In genomic region chr14:120309691-120310090, GRCm38 (mm10) we compare ENCODE assay signal across 23 mouse cellular contexts. TPM values are rescaled to one million over a fixed set of nuclear protein-coding genes. Genes with fewer than 3 reads are reported as not detected.
DNase-seq lines count a peak whose midpoint lies in the region; ATAC-seq and TF ChIP-seq lines count a peak whose summit lies in the region.
"Had no signal": no experiment of that assay in that cellular context is flagged by ENCODE, and none has a peak within 500 bp of the region (broad histone marks: within the 10 kb centered on the region; RNA-seq: fewer than 3 reads in every experiment).

No protein-coding gene starts in this region.

- H3K36me3 ChIP-seq in forebrain, postnatal 0 days (ENCODE audit: insufficient read depth), result no peaks in the 10 kb centered on the region
- no peaks in the 10 kb centered on the region for H3K36me3 ChIP-seq in forebrain, embryonic 15.5 days
- H3K36me3 ChIP-seq in intestine, embryonic 15.5 days, result no peaks in the 10 kb centered on the region
- H3K36me3 ChIP-seq in intestine, embryonic 16.5 days (ENCODE audit: control insufficient read depth, insufficient read depth, low read length), result no peaks in the 10 kb centered on the region
- H3K36me3 ChIP-seq in midbrain, embryonic 16.5 days (ENCODE audit: control insufficient read depth, insufficient read depth, low read length), result no peaks in the 10 kb centered on the region
- H3K36me3 ChIP-seq in midbrain, embryonic 11.5 days (ENCODE audit: control insufficient read depth, insufficient read depth, low read length), result no peaks in the 10 kb centered on the region
- H3K36me3 ChIP-seq: neural tube, embryonic 15.5 days had no signal

- 82% methylated on average over 6 of the region's 6 CpGs for WGBS in forebrain, postnatal 0 days
- 83% methylated on average over 6 of the region's 6 CpGs for WGBS in forebrain, embryonic 15.5 days
- 88% methylated on average over 6 of the region's 6 CpGs for WGBS in intestine, embryonic 15.5 days
- 92% methylated on average over 6 of the region's 6 CpGs for WGBS in intestine, embryonic 16.5 days
- WGBS in midbrain, embryonic 16.5 days, result 79% methylated on average over 6 of the region's 6 CpGs
- WGBS in midbrain, embryonic 11.5 days, result 89% methylated on average over 6 of the region's 6 CpGs

- H3K4me2 ChIP-seq in forebrain, postnatal 0 days (ENCODE audit: low read depth), result no peak overlapping the region
- H3K4me2 ChIP-seq in forebrain, embryonic 15.5 days (replicated peaks), result no peak overlapping the region
- no peak overlapping the region for H3K4me2 ChIP-seq in intestine, embryonic 15.5 days (replicated peaks)
- H3K4me2 ChIP-seq in intestine, embryonic 16.5 days (ENCODE audit: low read depth, low read length), result no peak overlapping the region
- no peak overlapping the region for H3K4me2 ChIP-seq in midbrain, embryonic 16.5 days (ENCODE audit: low read length)
- no peak overlapping the region for H3K4me2 ChIP-seq in midbrain, embryonic 11.5 days
- H3K4me2 ChIP-seq: forebrain, embryonic 13.5 days; heart, embryonic 11.5 days; neural tube, embryonic 15.5 days had no signal

- ATAC-seq in forebrain, postnatal 0 days, result peak; percentile 21; the same call in 1 of the 2 replicates
- ATAC-seq in forebrain, embryonic 15.5 days (replicated peaks), result no peak
- no peak for ATAC-seq in intestine, embryonic 15.5 days
- ATAC-seq in intestine, embryonic 16.5 days, result no peak
- ATAC-seq in midbrain, embryonic 16.5 days, result peak; percentile 30; the same call in 1 of the 2 replicates
- no peak for ATAC-seq in midbrain, embryonic 11.5 days (ENCODE audit: low FRiP score)
- ATAC-seq: forebrain, embryonic 13.5 days; liver, postnatal 0 days had no signal

- H3K4me3 ChIP-seq in forebrain, postnatal 0 days (ENCODE audit: low read depth, low read length), result no peak overlapping the region
- no peak overlapping the region for H3K4me3 ChIP-seq in forebrain, embryonic 15.5 days
- no peak overlapping the region for H3K4me3 ChIP-seq in intestine, embryonic 15.5 days (replicated peaks)
- H3K4me3 ChIP-seq in intestine, embryonic 16.5 days (ENCODE audit: low read length), result no peak overlapping the region
- no peak overlapping the region for H3K4me3 ChIP-seq in midbrain, embryonic 16.5 days (ENCODE audit: low read depth, low read length)
- no peak overlapping the region for H3K4me3 ChIP-seq in midbrain, embryonic 11.5 days (ENCODE audit: low read depth, low read length)
- H3K4me3 ChIP-seq: erythroblast, embryonic 14.5 days; forebrain, embryonic 13.5 days; neural tube, embryonic 15.5 days had no signal

- no peaks in the 10 kb centered on the region for H3K9me3 ChIP-seq in forebrain, postnatal 0 days (ENCODE audit: low read length)
- no peaks in the 10 kb centered on the region for H3K9me3 ChIP-seq in forebrain, embryonic 15.5 days
- H3K9me3 ChIP-seq in intestine, embryonic 15.5 days, result no peaks in the 10 kb centered on the region
- no peaks in the 10 kb centered on the region for H3K9me3 ChIP-seq in intestine, embryonic 16.5 days (ENCODE audit: control insufficient read depth, low read length)
- H3K9me3 ChIP-seq in midbrain, embryonic 16.5 days (replicated peaks; ENCODE audit: control insufficient read depth, low read length, poor library complexity, severe bottlenecking), result no peaks in the 10 kb centered on the region
- no peaks in the 10 kb centered on the region for H3K9me3 ChIP-seq in midbrain, embryonic 11.5 days (ENCODE audit: control insufficient read depth, low read length)
- H3K9me3 ChIP-seq: forebrain, embryonic 13.5 days; G1E; neural tube, embryonic 15.5 days had no signal

- no peak overlapping the region for H3K9ac ChIP-seq in forebrain, postnatal 0 days
- H3K9ac ChIP-seq in forebrain, embryonic 15.5 days (replicated peaks), result no peak overlapping the region
- no peak overlapping the region for H3K9ac ChIP-seq in intestine, embryonic 15.5 days
- no peak overlapping the region for H3K9ac ChIP-seq in intestine, embryonic 16.5 days (ENCODE audit: low read depth, low read length)
- H3K9ac ChIP-seq in midbrain, embryonic 16.5 days (ENCODE audit: low read depth, low read length), result no peak overlapping the region
- no peak overlapping the region for H3K9ac ChIP-seq in midbrain, embryonic 11.5 days (ENCODE audit: low read length)
- H3K9ac ChIP-seq: forebrain, embryonic 13.5 days; liver, postnatal 0 days; neural tube, embryonic 15.5 days had no signal

- H3K27ac ChIP-seq in forebrain, postnatal 0 days (ENCODE audit: low read depth, low read length), result no peak overlapping the region
- H3K27ac ChIP-seq in forebrain, embryonic 15.5 days (replicated peaks), result no peak overlapping the region
- 0 out of 2 replicates have a peak overlapping the region, but pooled peaks have one; percentile 22 for H3K27ac ChIP-seq in intestine, embryonic 15.5 days
- no peak overlapping the region for H3K27ac ChIP-seq in intestine, embryonic 16.5 days (ENCODE audit: low read length)
- H3K27ac ChIP-seq in midbrain, embryonic 16.5 days (ENCODE audit: low read length), result no peak overlapping the region
- no peak overlapping the region for H3K27ac ChIP-seq in midbrain, embryonic 11.5 days (ENCODE audit: low read depth, low read length)
- H3K27ac ChIP-seq: forebrain, embryonic 13.5 days; neural tube, embryonic 15.5 days had no signal

- H3K27me3 ChIP-seq in forebrain, postnatal 0 days (ENCODE audit: insufficient read depth, low read length), result no peaks in the 10 kb centered on the region
- H3K27me3 ChIP-seq in forebrain, embryonic 15.5 days, result no peaks in the 10 kb centered on the region
- H3K27me3 ChIP-seq in intestine, embryonic 15.5 days (replicated peaks), result no peaks in the 10 kb centered on the region
- H3K27me3 ChIP-seq in intestine, embryonic 16.5 days (replicated peaks; ENCODE audit: control insufficient read depth, insufficient read depth, low read length), result no peaks in the 10 kb centered on the region
- H3K27me3 ChIP-seq in midbrain, embryonic 16.5 days (ENCODE audit: control insufficient read depth, insufficient read depth, low read depth, low read length), result no peaks in the 10 kb centered on the region
- H3K27me3 ChIP-seq in midbrain, embryonic 11.5 days (ENCODE audit: control insufficient read depth, insufficient read depth, low read length), result no peaks in the 10 kb centered on the region
- H3K27me3 ChIP-seq: forebrain, embryonic 13.5 days; neural tube, embryonic 15.5 days had no signal

- 0 out of 2 replicates have a peak, but pooled peaks cover 5% of the 10 kb centered on the region for H3K4me1 ChIP-seq in forebrain, postnatal 0 days (ENCODE audit: insufficient read depth)
- H3K4me1 ChIP-seq in forebrain, embryonic 15.5 days, result peaks cover 18% of the 10 kb centered on the region
- peaks cover 45% of the 10 kb centered on the region for H3K4me1 ChIP-seq in intestine, embryonic 15.5 days (replicated peaks)
- peaks cover 55% of the 10 kb centered on the region for H3K4me1 ChIP-seq in intestine, embryonic 16.5 days (ENCODE audit: control insufficient read depth, insufficient read depth, low read length)
- peaks cover 17% of the 10 kb centered on the region; the same call in 1 of the 2 replicates for H3K4me1 ChIP-seq in midbrain, embryonic 16.5 days (ENCODE audit: control insufficient read depth, insufficient read depth, low read length)
- H3K4me1 ChIP-seq in midbrain, embryonic 11.5 days (ENCODE audit: control insufficient read depth, insufficient read depth, low read length), result peaks cover 5% of the 10 kb centered on the region; the same call in 1 of the 2 replicates

- DNase-seq in forebrain, postnatal 0 days, result no peak
- DNase-seq in midbrain, embryonic 11.5 days (ENCODE audit: low spot score, missing footprints), result no peak
- no peak for DNase-seq in cerebellum, postnatal 4 days (ENCODE audit: low spot score in 2 of 2)
- DNase-seq: adrenal gland, postnatal 25 days; cerebellum, adult 11-12 months; cerebellum, postnatal 14 days; embryo, embryonic 11 days; gastrocnemius, postnatal 36 days; heart, postnatal 14 days; kidney, adult 2 months; liver, postnatal 0 days; lung, postnatal 4 days; right cerebral cortex, postnatal 25 days; thymus, postnatal 25 days had no signal

- TF ChIP-seq CTCF in forebrain, postnatal 0 days (IDR thresholded peaks at IDR 0.05; ENCODE audit: low read depth), result no peak

RNA-seq across cellular contexts. Expression of gene Mbnl2, which starts 34.2 kb away (rescaled TPM):
- 38.9 and 58.6 TPM in 2 replicates for total RNA-seq in forebrain, postnatal 0 days (2014; rRNA removed)
- 17.1 and 23.9 TPM in 2 replicates for polyA plus RNA-seq in forebrain, postnatal 0 days (2015; fragmentation: Nextera tagmentation; extraction: Ambion mirVana)
- 22.2 TPM in 2 replicates for polyA plus RNA-seq in forebrain, embryonic 15.5 days (2015; fragmentation: Nextera tagmentation; extraction: Ambion mirVana)
- polyA plus RNA-seq in intestine, embryonic 15.5 days (2015; fragmentation: Nextera tagmentation; extraction: Ambion mirVana), result 105 and 111 TPM in 2 replicates
- 114 and 127 TPM in 2 replicates for polyA plus RNA-seq in intestine, embryonic 16.5 days (2015; fragmentation: Nextera tagmentation; extraction: Ambion mirVana)
- 21.8 and 23.6 TPM in 2 replicates for polyA plus RNA-seq in midbrain, embryonic 16.5 days (2015; fragmentation: Nextera tagmentation; extraction: Ambion mirVana)
- polyA plus RNA-seq in midbrain, embryonic 11.5 days (2014; fragmentation: Nextera tagmentation; extraction: Ambion mirVana), result 36.4 and 40.8 TPM in 2 replicates

Comparison
In these comparisons a context has a peak if more than half of its experiments do, and no peak if none do; other contexts are left out.
1. ATAC-seq: peak in forebrain, postnatal 0 days (single experiment) and midbrain, embryonic 16.5 days (single experiment); none in forebrain, embryonic 15.5 days (single experiment), intestine, embryonic 15.5 days (single experiment), intestine, embryonic 16.5 days (single experiment) and midbrain, embryonic 11.5 days (single experiment).